11 mouse cellular contexts compared by ENCODE assay signal in genomic region chr10:122861696-122862385, GRCm38 (mm10).
A peak's percentile ranks its signal among the peaks of the same experiment; 100 is the strongest.
DNase-seq lines count a peak whose midpoint lies in the region; ATAC-seq and TF ChIP-seq lines count a peak whose summit lies in the region.
"Had no signal": no experiment of that assay in that cellular context is flagged by ENCODE, and none has a peak within 500 bp of the region (broad histone marks: within the 10 kb centered on the region; RNA-seq: fewer than 3 reads in every experiment).

No protein-coding gene starts in this region.

- H3K4me2 ChIP-seq in midbrain, embryonic 16.5 days (ENCODE audit: low read length), result no peak overlapping the region
- H3K4me2 ChIP-seq in forebrain, embryonic 14.5 days (ENCODE audit: low read length), result no peak overlapping the region
- H3K4me2 ChIP-seq in hindbrain, postnatal 0 days (ENCODE audit: low read depth, low read length), result no peak overlapping the region
- no peak overlapping the region for H3K4me2 ChIP-seq in stomach, embryonic 16.5 days (ENCODE audit: low read depth, low read length)

- H3K9ac ChIP-seq in midbrain, embryonic 16.5 days (ENCODE audit: low read depth, low read length), result no peak overlapping the region
- no peak overlapping the region for H3K9ac ChIP-seq in forebrain, embryonic 14.5 days (ENCODE audit: low read length)
- H3K9ac ChIP-seq in hindbrain, postnatal 0 days (replicated peaks; ENCODE audit: low read length), result no peak overlapping the region
- H3K9ac ChIP-seq in stomach, embryonic 16.5 days (ENCODE audit: low read length), result no peak overlapping the region

- peak overlapping the region; percentile 55; the same call in 1 of the 2 replicates for H3K27ac ChIP-seq in midbrain, embryonic 10.5 days (replicated peaks)
- no peak overlapping the region for H3K27ac ChIP-seq in midbrain, embryonic 16.5 days (ENCODE audit: low read length)
- no peak overlapping the region; the same call in 1 of the 2 replicates for H3K27ac ChIP-seq in forebrain, embryonic 14.5 days (ENCODE audit: low read depth, low read length)
- H3K27ac ChIP-seq in hindbrain, postnatal 0 days, result no peak overlapping the region; the same call in 1 of the 2 replicates
- peak overlapping the region; percentile 61 for H3K27ac ChIP-seq in stomach, embryonic 16.5 days (ENCODE audit: low read length)

- ATAC-seq in midbrain, embryonic 16.5 days, result no peak
- ATAC-seq in forebrain, embryonic 14.5 days, result peak; percentile 61
- 0 out of 2 replicates have a peak, but pooled peaks have one; percentile 43 for ATAC-seq in hindbrain, postnatal 0 days
- ATAC-seq in stomach, embryonic 16.5 days (ENCODE audit: insufficient read depth, low FRiP score), result no peak
- ATAC-seq in monocyte, adult 5-6 weeks (replicated peaks; ENCODE audit: insufficient number of reproducible peaks, low FRiP score, low TSS enrichment, poor library complexity, severe bottlenecking), result no peak
- ATAC-seq: intestine, embryonic 16.5 days; lung, postnatal 0 days had no signal

- no peaks in the 10 kb centered on the region for H3K9me3 ChIP-seq in midbrain, embryonic 10.5 days (replicated peaks)
- no peaks in the 10 kb centered on the region for H3K9me3 ChIP-seq in midbrain, embryonic 16.5 days (replicated peaks; ENCODE audit: control insufficient read depth, low read length, poor library complexity, severe bottlenecking)
- H3K9me3 ChIP-seq in forebrain, embryonic 14.5 days (replicated peaks; ENCODE audit: control insufficient read depth, low read length), result no peaks in the 10 kb centered on the region
- no peaks in the 10 kb centered on the region for H3K9me3 ChIP-seq in hindbrain, postnatal 0 days (ENCODE audit: low read length)
- no peaks in the 10 kb centered on the region for H3K9me3 ChIP-seq in stomach, embryonic 16.5 days (replicated peaks; ENCODE audit: control insufficient read depth, low read length)

- 88% methylated on average over 18 of the region's 18 CpGs for WGBS in midbrain, embryonic 10.5 days
- 60% methylated on average over 18 of the region's 18 CpGs for WGBS in midbrain, embryonic 16.5 days
- WGBS in forebrain, embryonic 14.5 days, result 50% methylated on average over 18 of the region's 18 CpGs
- 66% methylated on average over 18 of the region's 18 CpGs for WGBS in hindbrain, postnatal 0 days
- WGBS in stomach, embryonic 16.5 days, result 45% methylated on average over 18 of the region's 18 CpGs

- H3K4me3 ChIP-seq in midbrain, embryonic 10.5 days, result no peak overlapping the region
- no peak overlapping the region for H3K4me3 ChIP-seq in midbrain, embryonic 16.5 days (ENCODE audit: low read depth, low read length)
- H3K4me3 ChIP-seq in forebrain, embryonic 14.5 days (ENCODE audit: low read depth, low read length), result no peak overlapping the region
- H3K4me3 ChIP-seq in hindbrain, postnatal 0 days (ENCODE audit: low read length), result no peak overlapping the region
- no peak overlapping the region for H3K4me3 ChIP-seq in stomach, embryonic 16.5 days (replicated peaks; ENCODE audit: low read length)

- DNase-seq in midbrain, embryonic 10.5 days (ENCODE audit: low spot score), result no peak
- DNase-seq in forebrain, embryonic 14.5 days (ENCODE audit: low spot score), result peak; percentile 22
- DNase-seq in hindbrain, postnatal 0 days (ENCODE audit: low spot score), result no peak
- no peak for DNase-seq in embryo, embryonic 10.5 days (ENCODE audit: low spot score)
- DNase-seq in adrenal gland, postnatal 14 days, result no peak
- DNase-seq: cerebellum, adult 18-20 months had no signal

- no peaks in the 10 kb centered on the region for H3K36me3 ChIP-seq in midbrain, embryonic 10.5 days
- H3K36me3 ChIP-seq in midbrain, embryonic 16.5 days (ENCODE audit: control insufficient read depth, insufficient read depth, low read length), result no peaks in the 10 kb centered on the region
- H3K36me3 ChIP-seq in forebrain, embryonic 14.5 days (ENCODE audit: control insufficient read depth, insufficient read depth, low read length), result no peaks in the 10 kb centered on the region
- H3K36me3 ChIP-seq in hindbrain, postnatal 0 days (ENCODE audit: insufficient read depth, low read length), result no peaks in the 10 kb centered on the region
- H3K36me3 ChIP-seq in stomach, embryonic 16.5 days (ENCODE audit: control insufficient read depth, insufficient read depth, low read length), result no peaks in the 10 kb centered on the region

- H3K4me1 ChIP-seq in midbrain, embryonic 10.5 days, result peaks cover 18% of the 10 kb centered on the region
- no peaks in the 10 kb centered on the region; the same call in 1 of the 2 replicates for H3K4me1 ChIP-seq in midbrain, embryonic 16.5 days (ENCODE audit: control insufficient read depth, insufficient read depth, low read length)
- H3K4me1 ChIP-seq in forebrain, embryonic 14.5 days (ENCODE audit: control insufficient read depth, insufficient read depth, low read length), result peaks cover 3% of the 10 kb centered on the region; the same call in 1 of the 2 replicates
- no peaks in the 10 kb centered on the region for H3K4me1 ChIP-seq in hindbrain, postnatal 0 days (ENCODE audit: insufficient read depth, low read length)
- peaks cover 8% of the 10 kb centered on the region; the same call in 1 of the 2 replicates for H3K4me1 ChIP-seq in stomach, embryonic 16.5 days (ENCODE audit: control insufficient read depth, insufficient read depth, low read length)

- H3K27me3 ChIP-seq in midbrain, embryonic 10.5 days (ENCODE audit: low read depth, poor library complexity, severe bottlenecking), result no peaks in the 10 kb centered on the region
- H3K27me3 ChIP-seq in midbrain, embryonic 16.5 days (ENCODE audit: control insufficient read depth, insufficient read depth, low read depth, low read length), result no peaks in the 10 kb centered on the region
- H3K27me3 ChIP-seq in forebrain, embryonic 14.5 days (replicated peaks; ENCODE audit: control insufficient read depth, insufficient read depth, low read length), result no peaks in the 10 kb centered on the region
- no peaks in the 10 kb centered on the region for H3K27me3 ChIP-seq in hindbrain, postnatal 0 days (ENCODE audit: insufficient read depth, low read length)
- no peaks in the 10 kb centered on the region for H3K27me3 ChIP-seq in stomach, embryonic 16.5 days (ENCODE audit: control insufficient read depth, insufficient read depth, low read length)

- no peak for TF ChIP-seq CTCF in hindbrain, postnatal 0 days (IDR thresholded peaks at IDR 0.05; ENCODE audit: low read depth)

Comparison
In these comparisons a context has a peak if more than half of its experiments do, and no peak if none do; other contexts are left out.
1. H3K27ac ChIP-seq: peak in midbrain, embryonic 10.5 days (single experiment) and stomach, embryonic 16.5 days (single experiment); none in midbrain, embryonic 16.5 days (single experiment), forebrain, embryonic 14.5 days (single experiment) and hindbrain, postnatal 0 days (single experiment).
2. ATAC-seq: peak in forebrain, embryonic 14.5 days (single experiment) and hindbrain, postnatal 0 days (single experiment); none in midbrain, embryonic 16.5 days (single experiment), stomach, embryonic 16.5 days (single experiment) and monocyte, adult 5-6 weeks (single experiment).